Mouse (Mus musculus) forebrain, embryonic 12.5 days (tissue): ENCODE data around the gene Fermt1. TPM values are rescaled to one million over a fixed set of nuclear protein-coding genes. Genes with fewer than 3 reads are reported as not detected.

Source experiments
- ATAC-seq: fragments of 200-750 bp; cut with Nextera tagmentation; 2 replicates; pipeline ENCODE4 v1.8.0; 2017; ENCODE audit warnings: moderate TSS enrichment; ENCODE audit not compliant: low FRiP score
- H3K27ac ChIP-seq: fragments of 300-500 bp; sonication (generic); 2 replicates; pipeline ENCODE4 v1.5.1; 2016; ENCODE audit warnings: mild to moderate bottlenecking
- H3K27me3 ChIP-seq: fragments of 300-500 bp; sonication (generic); 2 replicates; pipeline ENCODE4 v1.6.1; 2016; ENCODE audit warnings: mild to moderate bottlenecking
- H3K36me3 ChIP-seq: fragments of 300-500 bp; sonication (generic); replicated peaks from 2 replicates; pipeline ENCODE4 v1.6.1; 2016; ENCODE audit warnings: mild to moderate bottlenecking
- H3K4me1 ChIP-seq: fragments of 300-500 bp; sonication (generic); 2 replicates; pipeline ENCODE4 v1.6.1; 2016
- H3K4me2 ChIP-seq: fragments of 300-500 bp; sonication (generic); 2 replicates; pipeline ENCODE4 v1.6.1; 2016; ENCODE audit warnings: mild to moderate bottlenecking, moderate library complexity
- H3K4me3 ChIP-seq: fragments of 300-500 bp; sonication (generic); replicated peaks from 2 replicates; pipeline ENCODE4 v1.5.1; 2016; ENCODE audit warnings: mild to moderate bottlenecking
- H3K9ac ChIP-seq: fragments of 300-500 bp; sonication (generic); 2 replicates; pipeline ENCODE4 v1.6.1; 2016; ENCODE audit warnings: mild to moderate bottlenecking
- H3K9me3 ChIP-seq: fragments of 300-500 bp; sonication (generic); 2 replicates; pipeline ENCODE4 v1.6.1; 2016
- WGBS: fragments of 180-500 bp; shearing (Covaris S2); methylation state at CpG from one replicate; pipeline ENCODE4 v1.1.7; 2016; 5-methylcytosine and 5-hydroxymethylcytosine counted together
- polyA plus RNA-seq: library from polyadenylated mRNA; unstranded; fragments of >200 nt; fragmentation: Nextera tagmentation; extraction: Ambion mirVana; gene quantifications from 2 replicates; pipeline ENCODE4 v1.2.1, GENCODE M21; 2016

Fermt1 gene
- polyA plus RNA-seq, 1 experiment from 2014 or later = 0.83 TPM

DNA sequence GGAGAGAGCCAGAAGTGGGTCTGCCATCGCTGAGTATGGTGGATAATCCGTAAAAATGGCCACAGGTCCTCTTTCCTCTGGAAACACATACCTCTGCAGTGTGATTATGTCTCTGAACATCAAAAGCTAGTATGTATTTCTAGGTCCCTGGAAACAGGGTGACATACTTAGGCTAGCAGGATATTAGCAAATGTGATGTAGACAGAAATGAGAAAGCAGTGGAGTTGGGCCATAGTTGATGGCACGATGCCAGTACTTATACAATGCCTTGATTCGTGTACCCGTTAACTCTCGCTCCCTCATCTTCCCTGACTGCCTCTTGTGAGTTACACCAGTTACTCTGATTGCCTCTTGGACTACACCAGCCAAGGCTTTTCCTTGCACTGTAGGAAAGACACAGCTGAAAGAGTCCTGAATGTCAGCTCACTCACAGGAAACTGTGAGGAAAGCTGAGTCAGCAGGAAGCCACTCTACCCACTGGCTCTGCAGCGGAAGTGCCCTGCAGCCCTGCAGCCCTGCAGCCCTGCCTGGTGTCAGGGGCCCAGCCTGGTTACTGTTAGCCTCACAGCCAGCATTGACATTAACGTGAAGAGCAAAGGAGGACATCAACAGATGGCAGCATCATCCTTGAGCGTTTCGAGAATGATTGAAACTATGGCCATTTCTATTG lies 71.9 kb downstream of the Fermt1 start:
- H3K4me3 ChIP-seq = no peak overlapping the region

DNA sequence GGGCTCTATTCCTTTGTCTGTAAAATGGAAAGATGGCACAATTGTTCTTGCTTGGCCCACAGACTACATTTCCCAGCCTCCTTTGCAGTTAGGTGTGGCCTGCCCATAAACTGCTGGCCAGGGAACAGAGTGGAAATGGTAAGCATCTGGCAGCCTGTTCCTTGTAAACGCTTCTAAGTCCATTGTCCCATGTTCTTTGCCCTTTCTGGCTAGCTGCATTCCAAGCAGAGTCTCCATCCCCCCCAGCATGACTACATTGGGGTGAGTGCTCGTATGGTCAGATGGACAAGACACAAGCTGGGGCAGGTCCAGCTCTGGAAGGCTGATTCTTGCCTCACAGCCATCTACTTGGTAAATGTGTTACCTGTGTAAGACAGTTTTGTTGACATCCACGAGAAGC lies 74.0 kb downstream of the Fermt1 start:
- Histone ChIP-seq H3K9me3 (no peaks in the 10 kb centered on the region), H3K36me3 (0 out of 2 replicates have a peak, but pooled peaks cover 4% of the 10 kb centered on the region), H3K4me3 (no peak overlapping the region), H3K9ac (no peak overlapping the region), H3K27ac (no peak overlapping the region), H3K4me1 (no peaks in the 10 kb centered on the region), H3K27me3 (no peaks in the 10 kb centered on the region; the same call in 1 of the 2 replicates), H3K4me2 (no peak overlapping the region)
- ATAC-seq = no peak
- 76% methylated on average over 3 of the region's 3 CpGs for WGBS

More for the DNA sequence above, 71.9 kb downstream of the Fermt1 start:
- H3K36me3 ChIP-seq = no peaks in the 10 kb centered on the region
- no peak for ATAC-seq
- 85% methylated on average over 10 of the region's 10 CpGs for WGBS
- peaks cover 18% of the 10 kb centered on the region for H3K27me3 ChIP-seq
- H3K9ac ChIP-seq = no peak overlapping the region
- H3K9me3 ChIP-seq = no peaks in the 10 kb centered on the region
- H3K4me1 ChIP-seq = 0 out of 2 replicates have a peak, but pooled peaks cover 2% of the 10 kb centered on the region
- H3K27ac ChIP-seq = no peak overlapping the region
- no peak overlapping the region for H3K4me2 ChIP-seq

DNA sequence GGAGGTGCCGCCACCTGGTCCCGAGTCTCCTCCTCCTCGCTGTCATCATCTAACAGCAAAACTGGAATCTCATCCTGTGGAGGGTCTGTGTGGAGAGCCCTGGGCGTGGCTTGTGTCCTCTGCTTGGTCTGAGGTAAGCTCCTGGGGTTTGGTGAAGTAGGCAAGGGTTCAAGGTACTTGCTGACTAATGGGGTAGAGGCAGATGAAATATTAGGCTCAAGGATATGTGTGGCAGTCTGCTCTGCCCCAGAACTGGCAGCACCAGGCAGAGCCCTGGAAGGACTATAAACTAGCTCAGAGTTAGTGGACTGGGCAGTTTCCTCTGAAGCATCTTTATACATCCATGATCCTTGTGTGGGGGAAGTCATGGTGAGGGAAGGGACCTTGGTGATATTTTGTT lies 75.4 kb downstream of the Fermt1 start:
- 88% methylated on average over 4 of the region's 4 CpGs for WGBS

DNA sequence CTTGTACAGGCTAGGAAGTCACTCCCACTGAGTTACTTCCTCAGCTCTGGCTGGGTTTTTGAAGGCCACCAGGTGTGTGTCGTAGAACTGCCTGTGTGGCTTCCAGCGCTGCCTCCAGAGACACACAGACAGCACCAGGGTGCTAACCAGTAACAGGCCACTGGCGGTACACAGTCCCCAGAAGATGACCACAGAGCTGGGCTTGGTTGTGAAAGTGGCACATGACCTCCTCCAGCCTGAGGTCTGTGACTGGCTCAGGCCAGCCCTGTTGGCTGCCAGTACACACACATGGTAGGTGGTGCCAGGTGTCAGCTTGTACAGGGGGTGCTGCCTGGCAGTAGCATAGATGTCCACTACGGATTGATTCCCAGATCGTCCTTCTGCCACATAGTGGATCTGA lies 76.0 kb downstream of the Fermt1 start:
- Histone ChIP-seq H3K9me3 (no peaks in the 10 kb centered on the region), H3K36me3 (peaks cover 17% of the 10 kb centered on the region), H3K9ac (no peak overlapping the region), H3K4me2 (no peak overlapping the region), H3K4me1 (no peaks in the 10 kb centered on the region), H3K27ac (no peak overlapping the region), H3K4me3 (no peak overlapping the region), H3K27me3 (no peaks in the 10 kb centered on the region)
- ATAC-seq = no peak
- 95% methylated on average over 5 of the region's 5 CpGs for WGBS

More for the DNA sequence above, 75.4 kb downstream of the Fermt1 start:
- Histone ChIP-seq H3K27me3 (no peaks in the 10 kb centered on the region), H3K36me3 (peaks cover 14% of the 10 kb centered on the region), H3K27ac (no peak overlapping the region), H3K9me3 (no peaks in the 10 kb centered on the region), H3K4me2 (no peak overlapping the region), H3K4me3 (no peak overlapping the region), H3K4me1 (no peaks in the 10 kb centered on the region), H3K9ac (no peak overlapping the region)
- ATAC-seq = no peak

GRCm38 (mm10) chr2:132867521-132867920 lies 78.2 kb downstream of the Fermt1 start:
- whole genome bisulfite sequencing = 87% methylated on average over 5 of the region's 5 CpGs
- Histone ChIP-seq H3K4me2 (no peak overlapping the region), H3K9me3 (no peaks in the 10 kb centered on the region), H3K27me3 (no peaks in the 10 kb centered on the region), H3K4me1 (no peaks in the 10 kb centered on the region), H3K27ac (no peak overlapping the region), H3K9ac (no peak overlapping the region), H3K36me3 (peaks cover 22% of the 10 kb centered on the region), H3K4me3 (no peak overlapping the region)
- no peak for ATAC-seq

- Histone ChIP-seq H3K4me2 (no peak overlapping the region), H3K27ac (no peak overlapping the region), H3K9ac (no peak overlapping the region), H3K36me3 (peaks cover 22% of the 10 kb centered on the region), H3K4me1 (no peaks in the 10 kb centered on the region), H3K4me3 (no peak overlapping the region), H3K9me3 (no peaks in the 10 kb centered on the region), H3K27me3 (no peaks in the 10 kb centered on the region)
- 93% methylated on average over 2 of the region's 2 CpGs for WGBS
- no peak for ATAC-seq
These were observed 82.4 kb downstream of the Fermt1 start for GRCm38 (mm10) chr2:132863325-132863724.

GRCm38 (mm10) chr2:132861456-132861855 lies 84.2 kb downstream of the Fermt1 start:
- H3K27me3 ChIP-seq = no peaks in the 10 kb centered on the region
- peaks cover 17% of the 10 kb centered on the region for H3K36me3 ChIP-seq
- no peak overlapping the region for H3K4me2 ChIP-seq
- no peaks in the 10 kb centered on the region for H3K4me1 ChIP-seq
- H3K9me3 ChIP-seq = no peaks in the 10 kb centered on the region
- 96% methylated on average over 2 of the region's 2 CpGs for WGBS
- no peak overlapping the region for H3K4me3 ChIP-seq
- H3K9ac ChIP-seq = no peak overlapping the region
- H3K27ac ChIP-seq = no peak overlapping the region
- no peak for ATAC-seq

GRCm38 (mm10) chr2:132860435-132860834 lies 85.3 kb downstream of the Fermt1 start:
- no peak overlapping the region for H3K9ac ChIP-seq
- no peaks in the 10 kb centered on the region for H3K4me1 ChIP-seq
- no peak overlapping the region for H3K4me3 ChIP-seq
- no peaks in the 10 kb centered on the region for H3K27me3 ChIP-seq
- peaks cover 10% of the 10 kb centered on the region for H3K36me3 ChIP-seq
- H3K27ac ChIP-seq = no peak overlapping the region
- H3K4me2 ChIP-seq = no peak overlapping the region
- no peak for ATAC-seq
- no peaks in the 10 kb centered on the region for H3K9me3 ChIP-seq

- no peak overlapping the region for H3K27ac ChIP-seq
- 80% methylated on average over 5 of the region's 5 CpGs for WGBS
- no peaks in the 10 kb centered on the region for H3K9me3 ChIP-seq
- H3K4me3 ChIP-seq = no peak overlapping the region
- no peaks in the 10 kb centered on the region for H3K4me1 ChIP-seq
- H3K27me3 ChIP-seq = no peaks in the 10 kb centered on the region
- H3K36me3 ChIP-seq = peaks cover 19% of the 10 kb centered on the region
- no peak for ATAC-seq
- no peak overlapping the region for H3K9ac ChIP-seq
- no peak overlapping the region for H3K4me2 ChIP-seq
These were observed 89.4 kb downstream of the Fermt1 start for GRCm38 (mm10) chr2:132856333-132856732.

Other genes starting within 250 kb of the Fermt1 start
- gene Chgb, start 164.6 kb downstream of the Fermt1 start, polyA plus RNA-seq = 18.5 and 19.4 TPM in 2 replicates
- gene Trmt6, start 129.9 kb downstream of the Fermt1 start, polyA plus RNA-seq = 38.0 and 38.2 TPM in 2 replicates
- gene Mcm8, start 129.8 kb downstream of the Fermt1 start, polyA plus RNA-seq = 20.7 and 23.5 TPM in 2 replicates
- gene Crls1, start 99.2 kb downstream of the Fermt1 start, polyA plus RNA-seq = 10.7 and 25.7 TPM in 2 replicates
- gene Lrrn4, start 65.0 kb downstream of the Fermt1 start, polyA plus RNA-seq = 0.08 and 0.10 TPM in 2 replicates